Mouse (Mus musculus) cerebellum, adult (tissue): ENCODE results near the gene BC017158.

Experiments used
- ATAC-seq: cut with Nextera tagmentation; 2 replicates; pipeline ENCODE4 v1.9.2; 2017; ENCODE audit warnings: mild to moderate bottlenecking, moderate library complexity, mixed read lengths; ENCODE audit not compliant: insufficient number of reproducible peaks, low FRiP score, low TSS enrichment

The BC017158 gene

DNA sequence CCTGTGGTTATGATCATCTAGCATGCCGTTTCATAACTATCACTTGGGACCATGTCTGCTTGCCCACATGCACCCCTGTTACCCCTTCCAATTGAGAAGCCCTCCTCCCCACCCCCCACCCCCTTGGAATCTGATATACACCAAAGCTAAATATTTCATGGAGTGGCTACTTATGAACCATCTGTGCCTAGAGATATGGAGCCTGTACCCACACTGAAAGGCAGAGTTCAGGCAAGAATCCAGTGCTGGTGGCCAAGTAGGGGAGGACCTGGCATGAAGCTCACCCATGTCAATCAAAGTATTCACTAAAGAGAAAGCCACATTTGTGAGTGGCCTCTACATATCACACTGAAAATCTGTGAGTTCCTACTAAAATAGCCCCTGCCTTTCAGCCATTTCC is 11.8 kb upstream of the BC017158 start:
- ATAC-seq: no peak

DNA sequence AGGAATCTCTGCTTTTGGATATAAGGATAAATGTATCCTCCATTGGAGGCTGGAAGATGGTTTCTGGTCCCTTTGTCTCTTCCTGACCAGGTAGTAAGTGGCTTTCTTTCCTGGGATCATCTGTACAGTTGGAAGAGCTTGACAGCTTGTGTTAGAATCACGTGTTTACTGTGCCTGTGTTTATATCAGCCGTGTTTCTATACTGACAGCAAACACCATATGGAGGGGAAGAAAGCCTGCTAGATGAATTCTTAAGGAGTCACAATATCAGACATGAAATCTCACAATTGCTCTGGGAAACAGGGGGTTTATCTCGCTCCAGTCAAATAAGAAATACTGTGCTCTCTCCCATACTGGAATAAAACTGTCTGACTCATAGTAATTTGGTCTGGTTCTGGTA is 11.2 kb upstream of the BC017158 start:
- no peak for ATAC-seq

GRCm38 (mm10) chr7:128307851-128308250 is 9.9 kb upstream of the BC017158 start:
- ATAC-seq: no peak

GRCm38 (mm10) chr7:128304907-128305306 is 6.9 kb upstream of the BC017158 start:
- no peak for ATAC-seq

- no peak for ATAC-seq
Observed at GRCm38 (mm10) chr7:128304198-128304597, 6.2 kb upstream of the BC017158 start.

DNA sequence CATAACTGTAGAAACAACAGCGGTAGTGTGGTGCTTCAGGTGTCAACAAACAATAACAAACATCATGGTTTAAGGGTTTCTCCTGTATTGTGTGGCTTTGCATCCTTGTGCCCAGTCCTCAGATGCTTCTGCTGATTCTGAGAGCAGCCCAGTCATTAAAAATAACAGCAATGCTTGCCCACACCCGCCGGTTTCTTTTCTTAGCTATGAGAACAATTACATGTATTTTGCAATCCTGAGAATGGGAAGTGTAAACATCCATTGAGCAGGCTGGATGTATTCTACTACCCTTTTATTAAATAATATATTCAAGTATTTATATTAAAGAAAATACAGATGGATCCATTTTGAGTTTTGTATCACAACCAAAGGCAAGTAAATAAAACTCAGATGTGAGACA is 4.2 kb upstream of the BC017158 start:
- ATAC-seq: no peak

GRCm38 (mm10) chr7:128300952-128301351 is 3.0 kb upstream of the BC017158 start:
- no peak for ATAC-seq

DNA sequence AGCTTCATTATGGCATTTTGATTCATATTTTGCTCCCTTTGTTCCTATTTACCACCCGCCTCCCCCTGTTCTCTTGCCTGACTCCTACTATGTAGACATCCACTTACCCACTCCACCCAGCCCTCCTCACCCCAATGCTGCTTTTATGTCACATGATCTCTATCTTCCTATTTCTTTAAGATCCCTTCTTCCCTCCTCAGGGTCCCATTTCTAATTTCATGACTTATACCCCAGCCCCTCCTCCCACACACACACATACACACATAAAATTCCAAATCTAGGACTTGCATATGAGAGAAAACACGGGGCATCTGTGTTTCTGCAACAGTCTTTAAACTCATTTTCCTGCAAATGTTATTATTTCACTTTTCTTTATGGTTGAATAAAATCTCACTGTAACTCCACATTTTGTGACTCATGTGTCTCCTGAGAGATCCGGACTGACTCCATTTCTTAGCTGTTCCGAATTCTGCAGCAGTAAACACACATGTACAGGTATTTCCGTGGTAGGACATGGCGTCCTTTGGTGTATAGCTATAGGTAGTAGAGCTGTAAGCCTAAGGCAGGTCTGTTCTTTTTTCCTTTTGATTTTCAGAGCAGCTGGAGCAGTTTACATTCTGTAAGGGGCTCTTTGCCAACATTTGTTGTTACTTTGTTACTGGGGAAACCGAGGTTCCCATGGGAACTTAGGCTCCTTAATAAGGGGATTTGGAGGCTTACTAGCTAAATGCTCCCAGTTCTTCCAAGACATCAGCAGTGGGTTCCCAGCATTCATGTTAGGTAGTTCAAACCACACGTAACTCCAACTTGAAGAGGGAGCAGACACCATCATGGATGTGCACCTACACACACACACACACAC is 742 bp upstream of the BC017158 start:
- ATAC-seq: no peak

DNA sequence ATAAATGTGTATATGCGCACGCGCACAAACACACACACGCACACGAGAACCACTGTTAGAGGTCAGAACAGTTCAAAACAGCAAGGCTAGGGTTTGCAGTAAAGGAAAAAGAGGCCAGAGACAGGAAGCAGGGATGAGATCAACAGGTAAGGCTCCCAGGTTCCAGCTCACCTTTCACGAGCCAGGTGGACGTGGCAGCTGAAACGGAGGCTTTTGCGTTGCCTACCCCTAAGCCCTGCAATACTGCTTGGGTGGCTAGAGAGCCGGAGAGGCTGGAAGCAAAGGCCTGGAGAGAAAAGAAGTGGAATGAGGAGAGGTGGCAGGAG is 716 bp downstream of the BC017158 start:
- no peak for ATAC-seq

- no peak for ATAC-seq
Observed at GRCm38 (mm10) chr7:128296514-128296913, 1.5 kb downstream of the BC017158 start.

GRCm38 (mm10) chr7:128294785-128295184 is 3.2 kb downstream of the BC017158 start:
- no peak for ATAC-seq

- no peak for ATAC-seq
Observed at GRCm38 (mm10) chr7:128288923-128289544, 8.9 kb downstream of the BC017158 start.

DNA sequence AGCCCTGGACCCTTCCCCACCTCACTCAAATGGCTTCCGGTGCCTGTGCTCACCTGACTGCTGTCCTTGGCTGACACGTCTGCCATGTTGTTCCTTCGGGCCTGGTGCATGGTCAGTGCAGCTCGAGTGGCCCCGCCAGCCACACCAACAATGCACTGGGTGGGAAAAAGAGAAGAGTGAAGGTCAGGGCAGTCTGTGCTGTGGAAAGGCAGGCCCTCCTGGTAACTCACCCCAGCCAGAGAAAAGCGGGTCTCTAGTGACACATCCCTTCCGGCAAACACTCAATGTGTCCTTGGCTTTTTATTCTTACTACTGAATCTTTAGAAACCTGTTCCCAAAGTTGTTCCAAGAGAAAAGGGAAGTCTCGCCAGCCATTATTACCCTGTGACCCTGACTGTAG is 12.9 kb downstream of the BC017158 start:
- ATAC-seq: no peak

DNA sequence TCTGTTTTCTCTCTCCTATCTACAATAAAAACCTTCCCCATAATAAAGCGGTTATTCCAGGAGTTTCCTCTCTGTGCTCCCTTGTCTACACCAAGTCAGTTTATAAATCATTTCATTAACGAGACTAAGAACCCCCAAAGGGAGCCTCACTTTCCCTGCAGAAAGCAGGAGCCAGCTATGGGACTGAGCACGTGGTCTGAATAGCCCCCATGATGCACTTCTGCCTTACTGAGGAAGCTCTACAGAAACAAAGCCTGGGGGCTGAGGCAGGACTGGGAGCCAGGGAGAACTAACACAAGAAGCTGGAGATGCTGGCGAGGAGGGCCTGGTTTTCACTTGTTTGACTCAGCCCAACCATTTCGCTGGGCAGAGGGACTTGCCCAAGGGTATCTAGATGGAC is 13.9 kb downstream of the BC017158 start:
- no peak for ATAC-seq

DNA sequence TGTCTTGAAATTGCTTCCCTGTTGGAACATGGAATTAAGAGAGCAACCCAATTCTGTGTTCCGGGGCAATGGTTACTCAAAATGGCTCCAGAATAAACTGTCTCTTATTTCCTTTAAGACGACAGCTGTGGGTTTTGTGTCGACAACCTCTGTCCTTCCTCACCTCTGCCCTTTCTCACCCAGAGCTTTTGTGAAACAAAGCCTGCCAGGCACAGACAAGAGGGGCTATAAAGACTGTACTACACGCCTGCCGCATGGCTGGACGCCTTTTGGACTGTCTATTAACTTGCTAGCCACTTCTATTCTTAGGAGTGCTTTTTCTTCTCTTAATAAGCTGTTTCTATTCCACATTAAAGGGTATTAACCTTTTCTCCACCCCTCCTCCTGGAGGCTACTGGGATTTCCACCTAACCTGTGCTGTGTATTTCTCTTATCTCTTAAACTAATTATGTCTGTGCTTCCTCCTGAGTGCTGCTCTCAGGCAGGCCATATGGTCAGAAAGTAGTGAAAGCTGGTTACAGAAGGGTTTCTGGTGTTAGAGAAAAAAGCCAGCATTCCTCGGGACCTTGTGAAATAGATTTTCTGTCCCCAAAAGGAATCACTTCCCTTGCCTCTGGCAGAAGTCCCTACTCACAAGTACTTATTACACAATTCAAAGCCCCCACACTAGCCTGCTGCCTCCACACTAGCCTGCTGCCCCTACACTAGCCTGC is 15.3 kb downstream of the BC017158 start:
- no peak for ATAC-seq

DNA sequence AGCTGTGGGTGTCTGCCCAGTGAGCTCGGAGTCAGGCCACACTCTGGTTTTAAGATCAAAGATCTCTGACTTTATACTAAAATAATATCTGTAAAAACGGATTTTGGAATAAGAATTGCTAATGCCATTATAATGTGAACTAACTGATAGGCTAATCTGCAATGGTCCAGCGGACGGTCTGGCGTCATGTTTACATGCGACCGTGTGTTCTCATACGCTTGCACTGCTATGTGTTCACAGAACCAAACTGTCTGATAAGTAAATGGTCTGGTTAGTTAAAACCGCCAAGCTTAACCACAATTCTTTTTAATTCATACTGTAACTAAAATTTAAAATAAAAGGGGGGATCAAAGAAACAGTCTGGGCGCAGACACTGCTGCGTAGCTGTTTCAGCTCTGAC is 16.2 kb downstream of the BC017158 start:
- no peak for ATAC-seq

- no peak for ATAC-seq
Observed at GRCm38 (mm10) chr7:128279750-128280149, 18.2 kb downstream of the BC017158 start.

DNA sequence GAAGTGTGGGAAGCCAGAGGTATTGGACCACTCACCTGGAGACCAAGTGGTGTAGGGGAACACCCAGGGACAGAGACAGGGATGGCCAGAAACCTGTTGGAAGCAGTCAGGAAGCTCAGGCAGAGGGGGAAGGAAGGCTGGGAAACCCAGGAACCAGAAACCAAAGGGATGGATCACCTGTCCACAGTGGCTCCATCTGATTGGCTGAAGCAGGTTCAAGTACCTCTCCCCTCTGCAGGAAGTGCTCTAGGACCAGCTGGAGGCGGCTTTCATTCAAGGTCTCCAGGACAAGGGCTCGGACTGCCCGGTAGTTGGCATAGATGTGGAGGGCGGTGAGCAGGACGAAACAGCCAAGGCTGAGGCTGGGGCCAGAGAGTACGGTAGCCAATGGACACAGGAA is 21.9 kb downstream of the BC017158 start:
- no peak for ATAC-seq

DNA sequence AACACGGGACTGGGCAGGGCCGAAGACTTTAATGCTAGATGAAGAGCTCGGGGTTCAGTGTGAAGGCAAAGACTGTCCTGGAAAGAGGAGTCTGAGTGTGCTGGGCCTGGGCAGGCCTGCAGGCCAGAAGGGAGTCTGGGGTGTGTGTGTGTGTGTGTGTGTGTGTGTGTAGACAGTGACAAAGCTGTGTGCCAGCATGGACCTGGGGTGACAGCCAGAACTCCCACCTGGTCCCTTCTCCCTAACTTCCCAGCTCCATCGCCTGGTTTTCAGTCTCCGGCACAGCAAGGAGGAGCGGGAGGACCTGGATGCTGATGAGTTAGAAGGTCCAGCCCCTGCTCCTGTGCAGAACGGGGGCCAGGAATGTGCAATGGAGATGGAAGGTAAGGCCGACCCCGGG is 26.5 kb downstream of the BC017158 start:
- ATAC-seq: no peak

- peak; percentile 52; the same call in 1 of the 2 replicates for ATAC-seq
Observed at GRCm38 (mm10) chr7:128270431-128270850, 27.5 kb downstream of the BC017158 start.

GRCm38 (mm10) chr7:128267813-128268212 is 30.2 kb downstream of the BC017158 start:
- no peak for ATAC-seq
